Mouse (Mus musculus) thymus, postnatal 4 days (tissue): ENCODE results near the gene Snf8.

Source experiments
- DNase-seq: peaks from one replicate; pipeline ENCODE4 v3.0.0; 2021

The Snf8 gene

DNA sequence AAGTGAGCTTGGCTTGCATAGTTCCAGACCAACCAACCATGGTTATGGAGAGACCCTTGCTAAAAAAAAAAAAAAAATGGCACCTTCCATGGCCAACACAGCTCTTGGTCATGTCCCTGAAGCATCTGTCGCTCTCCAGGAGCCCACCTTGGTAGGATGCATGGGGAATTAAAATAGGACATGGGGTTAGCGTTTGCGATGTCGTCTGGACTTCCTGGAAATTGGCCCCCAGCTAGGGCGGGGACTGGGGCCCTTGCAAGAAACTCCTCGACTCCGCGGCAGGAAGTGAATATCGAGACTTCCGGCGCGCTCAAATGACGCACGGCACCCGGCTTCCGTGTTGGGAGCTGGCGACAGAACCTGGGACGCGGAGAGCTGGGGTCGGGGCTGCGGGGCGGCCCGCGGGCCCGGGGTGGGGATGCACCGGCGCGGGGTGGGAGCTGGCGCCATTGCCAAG, at the start of gene Snf8:
Snf8 (plus strand) TSS at position 290 of the 457 bp plus-strand sequence.
- DNase-seq, result peak; percentile 97

DNA sequence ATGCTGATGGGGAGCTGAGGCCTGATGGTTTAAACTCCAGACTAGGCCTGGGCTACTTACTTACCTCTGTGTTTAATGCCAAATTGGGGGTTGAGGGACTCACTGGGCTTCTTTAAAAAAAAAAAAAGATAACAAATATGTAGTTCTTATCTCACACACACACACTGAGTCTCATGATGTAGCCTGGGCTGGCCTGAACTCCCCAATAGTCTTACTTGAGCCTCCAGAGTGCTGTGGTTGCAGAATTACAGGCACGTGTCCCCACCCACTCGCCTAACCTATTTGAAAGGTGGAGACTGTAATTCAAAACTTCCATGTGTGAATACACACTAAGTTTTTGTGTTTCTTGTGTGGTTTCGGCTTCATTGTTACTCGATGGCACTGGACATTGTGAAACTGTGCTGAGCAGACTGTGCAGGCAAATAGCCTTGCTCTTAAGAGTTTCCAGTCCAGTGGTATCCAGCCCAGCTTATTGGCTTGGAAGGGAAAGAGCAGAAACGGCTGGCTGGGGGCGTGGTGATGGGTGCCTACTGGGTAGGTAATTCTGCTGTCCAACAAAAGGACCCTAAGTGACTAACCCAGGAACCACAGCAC, 46.7 kb upstream of the Snf8 start:
- DNase-seq, result no peak

DNA sequence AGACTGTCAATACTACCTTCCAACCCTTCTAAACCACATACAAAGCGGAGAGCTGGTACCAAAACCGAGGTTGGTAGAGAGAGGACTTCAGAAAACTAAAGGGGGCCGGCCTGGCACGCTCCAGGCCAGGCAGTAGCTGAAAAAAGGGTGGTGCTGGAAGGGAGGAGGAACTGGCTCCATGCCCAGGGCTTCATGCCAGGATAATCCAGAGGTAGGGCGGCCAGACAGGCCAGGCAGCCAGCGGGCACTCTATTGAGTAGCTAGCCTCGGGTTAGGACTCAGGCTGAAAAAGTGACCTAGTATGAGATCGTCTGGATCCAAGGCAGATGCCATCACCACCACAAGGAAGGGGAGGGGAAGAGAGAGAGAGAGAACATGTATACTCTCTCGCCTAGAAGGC, 46.2 kb upstream of the Snf8 start:
- DNase-seq, result no peak

DNA sequence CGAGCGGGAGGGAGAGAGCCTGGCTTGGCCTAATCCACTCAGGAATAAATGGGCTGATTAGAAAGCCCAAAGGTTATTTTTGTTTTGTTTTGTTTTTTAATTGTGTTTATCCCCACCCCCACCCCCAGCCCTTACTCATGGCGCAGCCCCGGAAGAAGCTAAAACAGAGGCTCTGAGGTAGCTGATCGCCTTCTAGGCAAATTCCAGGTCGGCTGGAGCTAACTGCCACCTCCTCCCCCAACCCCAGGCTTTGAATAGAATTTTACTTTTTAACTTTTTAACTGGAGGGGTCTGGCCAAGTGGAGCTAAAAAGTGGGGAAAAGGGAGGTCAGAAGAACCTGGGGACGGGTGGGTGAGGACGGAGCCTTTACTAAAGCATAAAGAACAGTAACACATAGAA, 44.8 kb upstream of the Snf8 start:
- no peak for DNase-seq

DNA sequence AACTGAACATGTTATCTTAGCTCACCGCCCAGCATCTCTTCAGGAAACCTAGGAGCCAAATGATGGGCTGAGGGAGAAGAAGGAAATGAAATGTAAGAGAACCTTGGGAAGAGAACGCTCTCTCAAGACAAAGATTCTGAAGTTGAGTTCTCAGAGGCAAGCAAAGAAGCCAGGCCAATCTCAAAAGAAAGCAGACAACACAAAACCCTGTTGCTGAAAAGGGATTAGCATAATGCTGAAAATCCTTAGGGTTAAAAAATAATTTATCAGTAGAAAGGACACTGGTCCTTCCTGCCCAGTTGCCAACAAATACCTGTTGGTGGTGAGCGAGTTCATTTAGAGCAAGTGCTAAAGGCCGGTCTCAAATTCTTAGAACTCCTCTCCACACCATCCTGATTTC, 44.3 kb upstream of the Snf8 start:
- no peak for DNase-seq

DNA sequence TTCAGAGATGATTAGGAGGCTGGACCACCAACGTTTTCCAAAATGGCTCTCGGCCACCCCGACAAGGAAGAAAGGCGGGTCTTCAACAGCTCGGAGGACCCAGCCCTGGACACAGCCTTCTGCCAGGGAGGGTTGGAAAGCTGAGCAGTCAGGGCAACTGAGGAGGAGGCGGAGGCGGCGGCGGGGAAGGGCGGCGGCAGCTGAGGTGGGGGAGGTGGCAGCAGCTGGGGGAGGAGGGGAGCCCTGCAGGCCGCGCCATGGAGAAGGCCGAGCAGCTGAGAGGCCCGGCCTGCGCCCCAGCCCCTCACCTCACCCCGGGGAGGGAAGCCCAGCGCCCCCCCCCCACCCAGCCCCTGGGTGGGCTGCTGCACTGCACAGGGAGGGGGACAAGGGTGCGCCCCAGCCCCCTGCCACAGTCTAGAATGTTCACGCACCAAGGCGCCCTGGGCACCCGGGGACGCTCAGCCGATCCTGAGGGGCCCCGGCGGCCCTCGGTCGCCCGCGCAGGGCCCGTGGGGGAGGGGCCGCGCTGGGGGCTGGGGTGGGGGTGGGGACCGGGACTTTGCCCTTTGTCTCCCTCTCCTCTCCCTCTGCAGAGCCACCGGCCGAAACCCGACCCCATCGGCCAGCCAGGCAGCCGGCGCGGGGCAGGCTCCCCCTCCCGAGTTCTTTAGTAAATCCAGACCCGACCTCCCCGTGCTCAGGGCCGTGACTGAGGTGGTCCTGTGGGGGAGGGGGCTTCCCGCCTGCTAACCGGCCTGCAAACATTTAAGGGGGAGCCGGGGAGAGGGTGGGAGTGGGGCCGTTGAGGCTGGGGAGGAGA, 43.6 kb upstream of the Snf8 start:
- peak; percentile 37 for DNase-seq

DNA sequence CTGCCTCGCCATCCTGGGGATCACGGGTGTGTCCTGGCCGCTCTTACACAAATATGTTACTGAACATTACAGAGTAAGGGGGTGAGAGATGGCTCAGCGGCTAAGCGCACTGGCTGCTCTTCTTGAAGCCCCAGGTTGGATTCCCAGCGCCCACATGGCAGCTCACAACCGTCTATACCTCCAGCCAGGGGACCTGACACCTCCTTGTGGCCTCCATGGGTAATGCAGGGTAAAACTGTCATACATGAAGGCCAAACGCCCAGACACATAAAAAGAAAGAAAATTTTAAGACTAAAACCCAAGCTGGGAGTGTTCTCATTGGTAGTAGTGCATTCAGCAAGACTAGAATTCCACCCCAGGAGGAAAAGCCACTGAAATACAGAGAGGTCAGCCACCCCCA, 40.5 kb upstream of the Snf8 start:
- no peak for DNase-seq

DNA sequence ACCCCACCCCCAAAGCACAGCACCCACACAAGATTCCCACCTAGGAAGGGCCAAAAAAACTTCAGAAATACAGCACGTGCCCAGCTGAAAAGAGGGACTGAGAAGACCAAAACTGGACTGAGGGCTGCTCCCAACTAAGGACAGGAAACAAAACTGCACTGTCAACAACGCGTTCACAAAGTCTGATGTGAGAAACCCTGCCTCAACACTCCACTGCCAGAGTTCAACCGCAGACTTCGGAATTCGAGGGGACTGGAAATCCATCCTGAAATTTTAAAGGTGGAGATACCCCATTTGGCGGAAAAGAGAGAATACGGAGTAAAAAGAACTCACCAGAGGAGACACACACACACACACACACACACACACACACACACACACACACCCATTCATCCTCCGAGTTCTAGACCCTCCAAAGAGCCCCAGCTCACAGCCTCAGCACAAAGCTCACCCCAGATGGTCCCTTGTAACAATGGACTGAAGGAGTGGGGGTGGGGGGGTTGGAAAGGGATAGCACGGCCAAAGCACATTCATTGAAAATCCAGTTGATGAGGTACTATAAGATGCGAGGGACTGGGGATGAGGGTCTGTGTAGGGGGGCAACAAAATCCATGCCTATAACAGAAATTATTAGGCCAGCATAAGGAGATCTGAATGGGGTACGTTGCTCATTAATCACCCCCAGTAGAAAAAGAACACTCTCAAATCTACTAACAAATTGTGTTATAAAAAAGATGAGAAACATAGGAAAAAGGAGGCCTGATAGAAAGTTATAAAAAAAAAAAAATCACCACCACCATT, 31.4 kb upstream of the Snf8 start:
- DNase-seq, result no peak

DNA sequence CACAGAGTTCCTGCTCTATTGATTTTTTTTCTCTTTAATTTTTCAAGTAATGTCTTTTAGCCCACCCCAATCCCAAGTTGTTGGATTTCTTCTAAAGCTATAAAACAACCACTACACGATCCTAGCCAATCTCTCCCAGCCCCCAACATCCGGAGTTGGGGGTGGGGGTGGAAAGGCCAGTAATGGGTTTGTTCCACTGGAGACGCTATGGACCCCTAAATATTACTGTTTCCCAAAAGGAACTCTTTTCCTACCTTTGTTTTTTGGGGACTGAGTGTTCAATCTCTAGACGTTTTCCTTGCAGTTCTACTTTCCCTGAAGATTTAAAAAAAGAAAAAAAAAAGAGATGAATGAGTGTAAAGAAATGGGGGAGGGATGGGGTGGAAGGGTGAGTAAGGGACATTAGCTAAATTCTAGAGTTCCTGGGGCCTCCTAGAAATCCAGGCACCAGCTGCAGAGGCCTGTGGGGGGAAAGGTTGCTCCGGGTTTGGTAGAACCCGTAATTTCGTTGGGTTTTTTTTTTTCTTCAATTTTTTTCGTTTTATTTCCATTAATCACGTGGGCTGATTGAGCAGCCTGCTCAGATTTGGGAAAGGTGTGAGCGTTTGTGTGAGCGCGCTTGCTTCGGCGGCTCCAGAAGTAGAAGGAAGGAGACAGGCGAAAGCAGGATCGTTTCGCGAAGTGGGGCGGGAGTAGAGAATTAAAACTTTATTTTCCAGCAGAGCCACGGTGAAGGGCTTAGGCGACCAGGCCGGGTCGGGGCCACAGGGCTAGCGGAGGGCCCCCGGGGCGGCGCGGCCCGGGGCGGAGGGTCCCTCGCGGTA, 30.5 kb upstream of the Snf8 start:
- no peak for DNase-seq

DNA sequence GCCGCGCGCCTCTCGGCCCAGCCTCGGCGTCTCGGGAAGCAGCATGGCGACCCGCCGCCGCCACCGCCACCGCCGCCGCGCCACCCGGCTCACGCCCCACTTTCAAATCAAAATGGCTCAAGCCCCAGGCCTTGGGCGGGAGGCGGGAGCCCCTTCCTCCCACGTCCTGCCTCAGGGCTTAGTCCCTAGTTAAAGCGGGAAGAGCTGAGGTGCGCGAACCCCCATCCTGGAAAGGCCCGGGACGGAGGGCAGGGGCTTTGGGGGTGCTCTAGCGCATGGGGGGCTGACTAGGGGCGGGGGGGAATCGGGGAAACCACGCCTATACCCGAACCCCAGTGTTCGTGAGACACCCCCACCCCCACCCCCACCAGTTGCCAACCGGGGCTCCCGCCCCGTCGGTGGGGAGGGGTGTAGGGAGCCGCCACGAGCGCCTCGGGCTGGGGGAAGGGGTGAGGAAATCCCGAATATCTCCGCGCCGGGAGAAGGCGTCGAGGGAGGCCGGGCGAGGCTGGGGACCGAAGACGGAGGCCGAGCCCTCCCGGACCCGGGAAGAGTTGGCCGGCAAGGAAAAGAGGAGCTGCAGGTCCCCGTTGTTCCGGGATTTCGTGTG, 29.8 kb upstream of the Snf8 start:
- DNase-seq, result peak; percentile 61

DNA sequence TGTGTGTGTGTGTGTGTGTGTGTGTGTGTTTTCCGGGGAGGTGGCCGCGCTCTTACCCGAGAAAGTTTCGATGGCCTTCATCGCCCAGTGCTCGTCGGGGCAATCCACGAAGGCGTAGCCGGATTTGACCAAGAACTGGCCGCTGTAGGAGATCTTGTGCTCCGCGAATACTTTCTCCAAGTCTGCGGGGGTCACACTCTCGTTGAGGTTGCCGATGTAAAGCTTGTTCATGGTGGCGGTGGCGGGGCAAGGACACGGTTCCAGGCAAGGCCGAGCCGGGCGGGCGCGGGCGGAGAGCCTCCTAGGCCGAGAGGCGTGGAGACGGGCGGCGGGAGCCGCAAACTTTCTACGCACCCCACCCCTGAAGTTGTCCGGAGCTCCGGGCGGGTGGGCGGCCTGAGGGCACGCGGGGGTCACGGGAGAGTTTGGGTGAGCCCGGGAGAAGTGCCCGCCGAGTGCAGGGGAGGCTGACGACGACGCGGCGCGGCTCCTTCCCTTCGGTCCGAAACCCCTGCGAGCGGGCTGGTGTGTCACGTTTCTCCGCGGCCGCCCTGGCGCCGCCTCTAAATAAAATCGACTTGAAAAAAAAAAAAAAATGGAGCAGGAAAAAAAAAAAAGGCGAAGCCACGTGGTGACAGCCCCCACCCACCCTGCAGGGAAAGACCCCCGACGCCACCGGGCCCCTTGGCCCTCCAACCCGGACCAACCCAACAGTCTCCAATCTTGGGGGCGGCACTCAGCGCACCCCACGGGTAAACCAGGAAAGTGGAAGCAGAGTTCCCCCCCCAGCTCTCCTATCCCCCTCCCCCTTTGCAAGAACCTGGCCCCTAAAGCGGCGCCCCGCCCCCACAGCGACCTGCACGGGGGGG, 29.0 kb upstream of the Snf8 start, which contains the start of gene Igf2bp1:
Igf2bp1 (minus strand) TSS at position 538 of the 869 bp plus-strand sequence.
- peak; percentile 54 for DNase-seq

DNA sequence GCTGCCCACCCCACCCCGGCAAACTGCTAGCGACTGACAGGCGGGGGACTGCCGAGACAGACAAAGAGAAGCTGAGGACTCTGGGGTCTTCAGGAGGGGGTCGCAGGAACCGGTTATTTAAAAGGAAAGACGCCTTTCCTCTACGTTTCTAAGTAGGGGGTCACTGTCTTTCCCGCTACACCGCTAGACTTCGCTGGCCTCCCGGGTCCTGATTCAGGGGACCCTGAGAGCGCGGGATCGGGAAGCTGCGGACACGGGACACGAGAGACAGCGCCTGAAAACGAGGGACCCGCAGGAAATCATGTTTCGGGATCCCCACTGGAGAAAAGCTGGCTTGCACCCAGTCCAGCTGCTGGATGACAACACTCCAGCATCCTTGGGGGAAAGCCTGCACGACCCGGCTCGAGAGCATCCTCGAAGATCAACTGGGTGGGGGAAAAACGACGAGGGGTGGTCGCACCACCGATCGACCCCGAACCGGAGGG, 28.3 kb upstream of the Snf8 start:
- peak; percentile 34 for DNase-seq

DNA sequence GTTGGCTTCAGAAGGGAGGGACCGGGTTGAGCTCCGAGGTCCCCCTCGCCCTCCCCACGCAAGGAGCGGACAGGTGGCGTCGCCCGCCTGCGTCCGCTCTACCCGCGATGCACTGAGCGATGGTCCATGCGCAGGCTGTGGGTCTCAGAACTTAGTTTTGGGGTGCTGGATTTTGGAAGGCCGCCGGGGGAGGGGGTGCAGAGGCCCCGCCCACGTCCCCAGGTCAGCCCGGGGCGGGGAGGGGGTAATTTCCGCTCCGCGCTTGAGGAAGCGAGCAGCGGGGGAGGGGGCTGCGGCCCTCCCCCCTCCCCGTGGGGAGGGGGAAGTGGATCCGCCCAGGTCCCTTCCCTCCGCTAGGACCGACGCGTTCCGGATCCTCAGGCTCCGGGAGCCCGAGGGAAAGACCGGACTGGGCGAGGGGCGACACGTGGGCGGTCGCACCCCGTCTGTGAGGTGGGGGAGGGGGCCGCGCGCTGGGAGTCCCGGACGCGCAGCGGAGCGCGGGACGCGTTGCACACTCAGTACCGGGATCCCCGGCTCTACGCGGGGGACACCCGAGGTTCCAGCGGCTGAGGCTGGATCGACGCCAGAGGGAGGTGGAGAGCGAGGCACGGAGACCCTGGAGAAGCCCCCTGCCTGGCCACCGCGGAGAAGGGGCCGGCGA, 27.7 kb upstream of the Snf8 start:
- peak; percentile 53 for DNase-seq

DNA sequence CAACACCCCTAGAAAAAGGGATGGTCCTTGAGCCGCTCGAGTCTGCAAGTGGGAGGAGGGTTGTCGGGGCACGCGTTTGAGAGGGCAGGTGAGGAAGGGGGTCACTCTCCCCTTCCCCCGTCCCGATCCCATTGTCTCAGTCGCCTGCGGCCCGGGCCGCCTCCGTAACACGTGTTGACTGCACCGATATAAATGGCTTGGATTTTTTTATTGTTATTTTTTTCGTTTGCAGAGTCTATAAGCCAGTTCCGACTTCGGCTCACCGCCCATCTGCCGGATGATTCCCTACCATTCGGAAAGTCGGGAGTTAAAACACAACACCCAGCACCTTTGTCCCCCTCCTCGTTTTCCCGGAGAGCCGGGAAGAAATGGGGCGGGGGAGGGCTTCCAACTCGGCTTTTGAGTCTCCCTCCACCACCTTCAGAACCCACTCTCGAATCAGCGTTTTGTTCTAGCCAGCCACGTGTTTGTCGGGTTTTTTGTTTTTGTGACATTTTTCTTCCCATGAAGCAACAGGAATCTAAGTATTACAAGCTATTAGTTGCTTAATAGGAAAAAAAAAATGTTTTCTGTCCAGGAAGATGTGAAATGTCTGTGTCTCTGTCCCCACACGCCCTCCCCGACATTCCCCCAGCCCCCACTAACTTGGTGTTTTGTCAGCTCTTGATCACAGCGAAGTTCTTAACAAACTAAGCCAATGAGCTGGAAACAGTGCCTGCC, 27.0 kb upstream of the Snf8 start:
- DNase-seq, result peak; percentile 24

DNA sequence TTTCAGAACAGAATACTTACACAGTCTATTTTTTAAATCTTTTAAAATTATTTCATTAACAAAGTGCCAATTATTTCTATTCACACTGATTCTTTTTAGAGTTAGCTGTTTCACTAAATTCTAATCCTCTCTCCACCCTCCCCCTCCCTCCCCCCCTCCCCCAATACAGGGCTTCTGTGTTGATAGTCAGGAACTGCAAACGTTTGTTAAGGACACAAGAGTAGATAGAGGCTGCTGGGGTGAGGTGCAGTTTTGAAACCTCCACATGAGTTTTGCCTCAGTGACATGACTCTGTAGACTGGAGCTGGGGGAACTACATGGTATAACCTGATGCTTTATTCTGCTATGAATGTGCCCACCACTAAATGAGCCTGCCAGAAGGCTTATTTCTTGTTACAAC, 25.9 kb upstream of the Snf8 start:
- DNase-seq, result no peak

DNA sequence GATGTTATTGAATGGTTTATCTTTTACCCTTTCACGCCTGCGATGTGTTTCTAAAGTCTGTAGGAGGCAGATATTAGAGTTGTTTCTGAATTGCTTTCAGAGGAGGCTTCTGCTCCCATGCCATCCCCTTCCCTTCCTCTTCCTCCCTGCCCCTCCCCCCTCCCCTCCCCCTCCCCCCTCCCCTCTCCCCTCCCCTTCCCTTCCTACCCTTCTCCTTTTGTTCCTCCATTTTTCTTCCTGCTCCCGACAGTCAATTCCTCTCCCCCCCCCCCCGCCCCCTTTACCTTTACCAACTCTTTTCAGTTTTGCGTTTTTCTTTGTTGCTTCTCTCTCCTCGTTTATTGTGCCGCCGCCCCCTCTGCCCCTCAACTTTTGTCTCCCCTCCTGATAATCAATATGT, 22.7 kb upstream of the Snf8 start:
- no peak for DNase-seq

DNA sequence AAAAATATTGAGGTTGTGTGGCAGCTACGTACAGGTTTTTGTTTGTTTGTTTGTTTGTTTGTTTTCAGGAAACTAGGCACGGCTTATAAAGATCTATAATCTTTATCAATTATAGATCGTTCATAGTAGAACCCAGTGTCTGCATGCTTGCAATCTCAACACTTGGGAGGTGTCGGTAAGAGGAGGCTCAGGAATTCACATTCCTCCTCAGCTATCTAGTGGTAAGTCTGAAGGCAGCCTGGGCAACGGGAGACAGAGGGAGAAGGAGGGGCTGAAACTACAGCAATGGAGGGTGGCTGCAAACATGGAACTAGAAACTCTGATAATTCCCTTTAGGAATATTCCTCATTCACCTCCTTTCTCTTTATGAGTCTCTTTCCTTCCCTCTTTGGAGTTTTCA, 19.3 kb upstream of the Snf8 start:
- no peak for DNase-seq

DNA sequence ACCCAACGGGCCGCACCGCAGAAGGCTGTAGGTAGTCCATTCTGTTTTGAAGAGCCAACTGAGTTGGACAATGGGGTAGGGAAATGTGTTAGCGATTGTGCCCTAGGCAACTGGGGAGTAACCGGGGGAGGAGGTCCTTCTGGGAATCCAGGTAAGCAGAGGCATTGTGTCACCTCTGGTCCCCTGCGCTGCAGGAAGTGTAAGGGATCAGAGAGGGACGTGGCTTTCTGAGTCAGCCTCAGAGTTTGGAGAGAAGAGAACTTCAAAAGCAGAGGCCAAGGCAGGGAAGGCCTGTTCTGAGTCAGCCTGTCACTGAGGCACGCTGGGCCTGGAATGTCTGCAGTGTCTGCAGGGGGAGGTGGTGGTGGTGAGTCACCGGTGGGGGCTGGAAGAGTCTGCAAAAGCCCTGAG, 16.7 kb upstream of the Snf8 start:
- no peak for DNase-seq

DNA sequence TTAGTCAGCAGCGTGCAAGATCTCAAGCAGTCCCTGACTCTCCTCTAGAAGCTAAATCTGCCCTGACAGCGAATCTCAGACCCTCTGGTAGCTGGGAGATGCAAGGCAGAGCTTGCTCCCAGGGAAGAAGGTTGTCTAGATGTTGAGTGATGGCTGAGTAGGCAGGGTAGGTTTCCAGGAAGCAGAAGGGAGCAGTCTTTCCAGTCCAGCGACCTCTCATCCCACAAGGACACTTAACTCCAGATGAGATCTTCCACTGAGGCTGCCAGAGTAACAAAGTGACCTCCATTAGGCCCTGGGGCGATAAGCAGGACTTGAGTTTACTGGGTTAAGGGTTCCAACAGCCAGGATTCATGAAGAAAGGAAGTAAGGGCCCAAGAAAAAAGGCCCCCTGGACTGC, 14.1 kb upstream of the Snf8 start:
- DNase-seq, result no peak

DNA sequence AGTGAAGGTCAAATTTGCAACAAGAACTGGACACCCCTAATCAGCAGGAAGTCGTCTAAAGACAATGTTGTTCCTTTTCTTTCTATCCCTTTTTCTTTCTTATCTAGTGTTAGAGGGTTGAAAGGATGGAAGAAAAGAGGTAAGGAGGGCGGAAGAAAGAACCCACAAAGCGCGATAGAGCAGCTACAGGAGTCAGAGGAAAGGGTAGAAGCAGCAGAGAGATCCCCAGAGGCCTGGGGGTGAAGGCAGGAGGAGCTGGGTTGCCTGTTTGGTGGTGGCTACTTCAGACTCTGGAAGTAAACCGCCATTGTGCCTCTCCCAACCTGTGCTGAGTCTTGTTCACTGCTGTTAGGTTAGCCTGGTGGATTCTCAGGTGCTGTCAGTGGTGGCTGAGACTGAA, 6.6 kb upstream of the Snf8 start:
- DNase-seq, result no peak
